Mouse (Mus musculus): ENCODE measurements around the gene Krt7. TPM values are rescaled to one million over a fixed set of nuclear protein-coding genes. Genes with fewer than 3 reads are reported as not detected.
A peak's percentile ranks its signal among the peaks of the same experiment; 100 is the strongest.

Gene Krt7
- polyA plus RNA-seq, 1 experiment from 2014 or later, result 5.1 TPM

DNA sequence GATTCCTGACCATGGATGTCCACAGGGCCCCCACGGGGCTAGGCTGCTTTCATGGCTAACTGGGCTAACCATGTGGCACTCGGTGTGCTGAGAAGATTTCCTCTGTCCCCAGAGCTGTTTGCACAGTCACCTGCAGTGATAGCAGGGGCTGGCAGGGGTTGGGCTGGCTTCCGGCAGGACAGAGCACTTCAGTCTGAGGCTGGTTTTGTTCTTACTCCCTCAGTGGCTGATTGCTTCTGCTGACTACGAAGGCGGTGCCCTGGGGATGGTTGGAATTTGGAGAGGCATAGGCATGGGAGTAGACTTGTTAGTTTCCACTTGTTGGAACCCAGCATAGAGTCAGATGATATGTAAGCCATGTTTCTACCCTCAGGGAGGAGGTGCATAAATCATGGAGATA is 14.1 kb downstream of the Krt7 start:
- POLR2A ChIA-PET, result interaction anchor here (0.7 kb wide), 1 partner anchor 480 kb away, joined by 4 read pairs; no protein-coding TSS in a partner anchor
- CTCF ChIA-PET, result no interaction called here
- DNase-seq (ENCODE audit: low read depth, low spot score) (no peak), ATAC-seq (no peak)
- H3K27me3 ChIP-seq, result no peaks in the 10 kb centered on the region
- TF ChIP-seq CTCF (IDR thresholded peaks at IDR 0.05), result no peak
- in situ Hi-C loops (cut with MboI; ENCODE audit: low pct_unique_long_range_greater_than_20kb), result no loop called here

DNA sequence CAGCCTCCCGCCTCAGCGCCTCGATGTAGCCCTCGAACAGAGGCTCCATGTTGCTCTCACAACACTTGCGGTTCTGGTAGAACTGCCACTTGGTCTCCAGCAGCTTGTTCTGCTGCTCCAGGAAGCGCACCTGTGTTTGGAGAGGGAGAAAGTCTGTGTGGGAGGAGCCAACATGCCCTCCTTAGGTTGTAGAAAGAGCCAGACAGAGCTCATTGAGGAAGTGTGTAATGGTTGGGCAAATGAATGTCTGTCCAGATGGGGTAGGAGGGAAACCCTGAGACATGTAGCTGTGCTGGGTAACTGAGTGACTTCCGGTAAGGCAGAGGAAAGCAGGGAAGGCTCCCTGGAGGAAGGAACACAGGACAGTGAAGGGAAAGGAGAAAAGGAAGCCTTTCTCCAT is 25.8 kb downstream of the Krt7 start:
- peaks cover 20% of the 10 kb centered on the region for H3K27me3 ChIP-seq
- no peak for TF ChIP-seq CTCF (IDR thresholded peaks at IDR 0.05)
- ChIA-PET CTCF (no interaction called here), POLR2A (no interaction called here)
- DNase-seq (ENCODE audit: low read depth, low spot score), result no peak
- no peak for ATAC-seq
- in situ Hi-C loops (cut with MboI; ENCODE audit: low pct_unique_long_range_greater_than_20kb), result no loop called here

- ChIA-PET POLR2A (no interaction called here), CTCF (no interaction called here)
- no peak for DNase-seq (ENCODE audit: low read depth, low spot score)
- ATAC-seq, result no peak
- in situ Hi-C loops (cut with MboI; ENCODE audit: low pct_unique_long_range_greater_than_20kb), result no loop called here
- no peak for TF ChIP-seq CTCF (IDR thresholded peaks at IDR 0.05)
- H3K27me3 ChIP-seq, result peaks cover 20% of the 10 kb centered on the region
These were observed 27.7 kb downstream of the Krt7 start, which contains the start of gene Krt87 for GRCm38 (mm10) chr15:101438555-101438954. Krt87 (minus strand) TSS chr15:101438804.

- TF ChIP-seq CTCF (IDR thresholded peaks at IDR 0.05), result no peak
- POLR2A ChIA-PET, result no interaction called here
- DNase-seq (ENCODE audit: low read depth, low spot score), result no peak
- H3K27me3 ChIP-seq, result peaks cover 20% of the 10 kb centered on the region
- no peak for ATAC-seq
- CTCF ChIA-PET, result no interaction called here
- in situ Hi-C loops (cut with MboI; ENCODE audit: low pct_unique_long_range_greater_than_20kb), result no loop called here
These were observed 30.0 kb downstream of the Krt7 start for GRCm38 (mm10) chr15:101440837-101441236.

DNA sequence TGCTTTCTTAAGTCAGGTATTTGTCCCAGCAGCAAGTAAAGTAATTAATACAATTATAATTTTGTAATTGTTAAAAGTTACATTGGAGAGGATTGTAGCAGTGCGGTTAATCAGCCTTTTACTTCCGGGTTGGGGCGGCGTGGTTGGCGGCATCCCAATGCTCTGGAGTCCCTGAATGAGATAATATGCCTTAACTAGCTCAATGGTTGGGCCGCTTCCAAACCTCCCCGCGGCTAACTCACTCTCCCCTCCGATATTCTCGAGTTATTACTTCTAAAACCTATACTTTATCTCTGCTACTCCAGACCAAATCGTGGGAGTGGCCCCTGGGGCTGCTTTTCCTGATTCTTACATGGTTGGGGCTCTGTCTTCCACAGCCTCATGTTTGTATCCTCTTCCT is 35.7 kb downstream of the Krt7 start:
- H3K27me3 ChIP-seq, result no peaks in the 10 kb centered on the region
- DNase-seq (ENCODE audit: low read depth, low spot score), result no peak
- ATAC-seq, result no peak
- in situ Hi-C loops (cut with MboI; ENCODE audit: low pct_unique_long_range_greater_than_20kb), result no loop called here
- POLR2A ChIA-PET, result no interaction called here
- CTCF ChIA-PET, result interaction anchor here (1.3 kb wide), 1 partner anchor 10 kb away, joined by 3 read pairs; no protein-coding TSS in a partner anchor
- TF ChIP-seq CTCF (IDR thresholded peaks at IDR 0.05), result no peak

- POLR2A ChIA-PET, result no interaction called here
- H3K27me3 ChIP-seq, result no peaks in the 10 kb centered on the region
- in situ Hi-C loops (cut with MboI; ENCODE audit: low pct_unique_long_range_greater_than_20kb), result no loop called here
- no peak for DNase-seq (ENCODE audit: low read depth, low spot score)
- TF ChIP-seq CTCF (IDR thresholded peaks at IDR 0.05), result no peak
- CTCF ChIA-PET, result no interaction called here
- no peak for ATAC-seq
These were observed 36.6 kb downstream of the Krt7 start, which contains the start of gene Krt88 for GRCm38 (mm10) chr15:101447444-101447843. Krt88 (plus strand) TSS chr15:101447744.

DNA sequence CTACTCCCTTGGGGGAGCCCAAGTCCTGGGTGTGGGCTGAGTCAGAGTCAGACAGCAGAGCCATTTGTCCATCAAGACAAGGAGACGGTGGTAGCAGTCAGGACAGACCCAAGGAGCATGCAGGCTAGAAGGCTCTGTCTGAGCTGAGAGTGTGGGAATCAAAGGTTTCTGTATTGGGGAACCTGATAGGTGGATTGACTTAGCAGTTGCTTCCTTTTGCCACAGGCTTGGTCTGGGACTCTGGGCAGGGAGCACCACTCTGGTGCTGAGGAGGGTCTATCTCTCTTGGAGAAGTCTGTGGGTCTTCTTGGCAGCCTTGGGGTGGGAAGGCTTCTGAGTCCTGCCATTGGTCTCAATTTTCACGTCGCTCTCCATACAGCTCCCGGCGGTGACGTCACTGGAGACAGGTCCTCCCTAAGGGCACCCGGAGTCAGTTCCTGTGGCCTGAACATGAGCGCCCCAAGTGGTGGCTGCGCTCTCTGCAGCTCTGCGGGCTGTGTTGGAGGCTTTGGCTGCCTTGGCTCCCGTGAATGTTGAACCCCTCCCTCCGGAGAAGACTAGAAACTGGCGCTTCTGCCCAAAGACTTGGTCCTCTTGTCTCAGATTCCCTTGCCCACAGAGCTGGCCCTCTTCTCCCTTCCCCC is 42.4 kb downstream of the Krt7 start:
- no peaks in the 10 kb centered on the region for H3K27me3 ChIP-seq
- in situ Hi-C loops (cut with MboI; ENCODE audit: low pct_unique_long_range_greater_than_20kb), result no loop called here
- DNase-seq (ENCODE audit: low read depth, low spot score) (no peak), ATAC-seq (no peak)
- ChIA-PET POLR2A (no interaction called here), CTCF (interaction anchor here (1.4 kb wide), 1 partner anchor 9 kb away, joined by 4 read pairs; no protein-coding TSS in a partner anchor)
- TF ChIP-seq CTCF (IDR thresholded peaks at IDR 0.05), result peak; percentile 71

GRCm38 (mm10) chr15:101454774-101455173 is 43.9 kb downstream of the Krt7 start:
- no peaks in the 10 kb centered on the region for H3K27me3 ChIP-seq
- in situ Hi-C loops (cut with MboI; ENCODE audit: low pct_unique_long_range_greater_than_20kb), result loop anchor here (5.0 kb wide), 1 partner anchor 43 kb away; no protein-coding TSS in a partner anchor
- TF ChIP-seq CTCF (IDR thresholded peaks at IDR 0.05), result no peak
- no peak for DNase-seq (ENCODE audit: low read depth, low spot score)
- CTCF ChIA-PET, result no interaction called here
- POLR2A ChIA-PET, result no interaction called here
- no peak for ATAC-seq

- POLR2A ChIA-PET, result no interaction called here
- no peak for DNase-seq (ENCODE audit: low read depth, low spot score)
- in situ Hi-C loops (cut with MboI; ENCODE audit: low pct_unique_long_range_greater_than_20kb), result loop anchor here (5.0 kb wide), 1 partner anchor 42 kb away; no protein-coding TSS in a partner anchor
- H3K27me3 ChIP-seq, result no peaks in the 10 kb centered on the region
- CTCF ChIA-PET, result interaction anchor here (1.2 kb wide), 1 partner anchor 23 kb away, joined by 3 read pairs; no protein-coding TSS in a partner anchor
- peak; percentile 31 for ATAC-seq
- TF ChIP-seq CTCF (IDR thresholded peaks at IDR 0.05), result no peak
These were observed 44.4 kb downstream of the Krt7 start for GRCm38 (mm10) chr15:101455292-101455691.

- DNase-seq (ENCODE audit: low read depth, low spot score), result no peak
- in situ Hi-C loops (cut with MboI; ENCODE audit: low pct_unique_long_range_greater_than_20kb), result loop anchor here (5.0 kb wide), 1 partner anchor 41 kb away; no protein-coding TSS in a partner anchor
- TF ChIP-seq CTCF (IDR thresholded peaks at IDR 0.05), result peak; percentile 33
- no peaks in the 10 kb centered on the region for H3K27me3 ChIP-seq
- ATAC-seq, result no peak
- ChIA-PET POLR2A (no interaction called here), CTCF (interaction anchor here (1.2 to 1.4 kb wide), 2 partner anchors 10 to 24 kb away, joined by 3 read pairs; no protein-coding TSS in a partner anchor)
These were observed 45.0 kb downstream of the Krt7 start for GRCm38 (mm10) chr15:101455891-101456290.

- TF ChIP-seq CTCF (IDR thresholded peaks at IDR 0.05), result no peak
- no peak for DNase-seq (ENCODE audit: low read depth, low spot score)
- ChIA-PET POLR2A (no interaction called here), CTCF (interaction anchor here (1.2 to 1.7 kb wide), 2 partner anchors 10 to 12 kb away, joined by 3 to 4 read pairs; no protein-coding TSS in a partner anchor)
- no peaks in the 10 kb centered on the region for H3K27me3 ChIP-seq
- ATAC-seq, result peak; percentile 32
- in situ Hi-C loops (cut with MboI; ENCODE audit: low pct_unique_long_range_greater_than_20kb), result loop anchor here (5.0 kb wide), 1 partner anchor 39 kb away; no protein-coding TSS in a partner anchor
These were observed 47.6 kb downstream of the Krt7 start for GRCm38 (mm10) chr15:101458361-101458930.

Data from Patski (cell line).